Comparison of ENCODE assay signal across 10 mouse cellular contexts in genomic region chr13:74341036-74341435, GRCm38 (mm10). TPM values are rescaled to one million over a fixed set of nuclear protein-coding genes. Genes with fewer than 3 reads are reported as not detected.
DNase-seq lines count a peak whose midpoint lies in the region; ATAC-seq lines count a peak whose summit lies in the region.
"Had no signal": no experiment of that assay in that cellular context is flagged by ENCODE, and none has a peak within 500 bp of the region (broad histone marks: within the 10 kb centered on the region; RNA-seq: fewer than 3 reads in every experiment).

No protein-coding gene starts in this region.

- no peak overlapping the region for H3K9ac ChIP-seq in hindbrain, embryonic 11.5 days (ENCODE audit: low read depth, low read length)
- H3K9ac ChIP-seq: limb, embryonic 12.5 days had no signal

- no peaks in the 10 kb centered on the region for H3K9me3 ChIP-seq in hindbrain, embryonic 11.5 days (ENCODE audit: control insufficient read depth, low read length)
- H3K9me3 ChIP-seq: limb, embryonic 12.5 days had no signal

- no peaks in the 10 kb centered on the region for H3K4me1 ChIP-seq in hindbrain, embryonic 11.5 days (replicated peaks; ENCODE audit: control insufficient read depth, insufficient read depth, low read length)
- H3K4me1 ChIP-seq: limb, embryonic 12.5 days had no signal

- peak; percentile 99 for ATAC-seq in CD4-positive, CD25-positive, alpha-beta regulatory T cell, adult 4 months
- peak; percentile 45; the same call in 1 of the 2 replicates for ATAC-seq in hindbrain, embryonic 11.5 days (ENCODE audit: low FRiP score)

- H3K4me3 ChIP-seq in hindbrain, embryonic 11.5 days (ENCODE audit: low read depth, low read length), result no peak overlapping the region
- H3K4me3 ChIP-seq: limb, embryonic 12.5 days had no signal

- no peak overlapping the region for H3K27ac ChIP-seq in hindbrain, embryonic 11.5 days (ENCODE audit: low read depth, low read length)
- H3K27ac ChIP-seq: limb, embryonic 12.5 days had no signal

- no peaks in the 10 kb centered on the region for H3K27me3 ChIP-seq in hindbrain, embryonic 11.5 days (ENCODE audit: control insufficient read depth, insufficient read depth, low read length)
- H3K27me3 ChIP-seq: limb, embryonic 12.5 days had no signal

- peaks cover 4% of the 10 kb centered on the region; the same call in 1 of the 2 replicates for H3K36me3 ChIP-seq in hindbrain, embryonic 11.5 days (ENCODE audit: control insufficient read depth, insufficient read depth, low read length)

- 60% methylated on average over 3 of the region's 3 CpGs for WGBS in hindbrain, embryonic 11.5 days

- no peak overlapping the region for H3K4me2 ChIP-seq in hindbrain, embryonic 11.5 days (replicated peaks; ENCODE audit: low read depth, low read length)
- H3K4me2 ChIP-seq: limb, embryonic 12.5 days had no signal

- peak; percentile 14 for DNase-seq in gastrocnemius, postnatal 10 days
- no peak for DNase-seq in gastrocnemius, postnatal 36 days
- peak; percentile 6 for DNase-seq in adrenal gland, postnatal 25 days
- DNase-seq in hindbrain, embryonic 11.5 days (ENCODE audit: low spot score), result peak; percentile 59
- peak; percentile 19 for DNase-seq in liver
- DNase-seq in naive thymus-derived CD4-positive, alpha-beta T cell, adult 2 months (ENCODE audit: low read depth), result peak; percentile 83
- DNase-seq in ovary, adult 18-20 months (ENCODE audit: low spot score), result no peak

- intact Hi-C loops in gastrocnemius, postnatal 36 days (cut with DNase I), result loop anchor here (10.0 kb wide), 1 partner anchor 164 kb away; no protein-coding TSS in a partner anchor

RNA-seq across cellular contexts. Expression of gene Sdha, which starts 9.0 kb away (rescaled TPM):
- total RNA-seq in gastrocnemius, postnatal 10 days (2021), result 100 to 1,000 TPM; 416 to 519 TPM
- total RNA-seq in gastrocnemius, postnatal 36 days (2021), result 100 to 1,000 TPM; 627 to 644 TPM
- 100 to 1,000 TPM; 301 to 394 TPM for polyA plus RNA-seq in CD4-positive, CD25-positive, alpha-beta regulatory T cell, adult 4 months (2017; shearing (Covaris generic))
- 591 and 621 TPM in 2 replicates for total RNA-seq in adrenal gland, postnatal 25 days (2021)
- 196 and 230 TPM in 2 replicates for polyA plus RNA-seq in hindbrain, embryonic 11.5 days (2014; fragmentation: Nextera tagmentation; extraction: Ambion mirVana)

RNA-seq across cellular contexts. Expression of gene Ccdc127, which starts 9.1 kb away (rescaled TPM):
- total RNA-seq in gastrocnemius, postnatal 10 days (2021), result 10 to 100 TPM; 41.5 to 43.7 TPM
- total RNA-seq in gastrocnemius, postnatal 36 days (2021), result 10 to 100 TPM; 43.7 to 46.4 TPM
- polyA plus RNA-seq in CD4-positive, CD25-positive, alpha-beta regulatory T cell, adult 4 months (2017; shearing (Covaris generic)), result 10 to 100 TPM; 32.2 to 34.5 TPM
- total RNA-seq in adrenal gland, postnatal 25 days (2021), result 52.4 and 57.8 TPM in 2 replicates
- polyA plus RNA-seq in hindbrain, embryonic 11.5 days (2014; fragmentation: Nextera tagmentation; extraction: Ambion mirVana), result 62.1 and 62.2 TPM in 2 replicates

RNA-seq across cellular contexts. Expression of gene Lrrc14b, which starts 22.8 kb away (rescaled TPM):
- 10 to 100 TPM; 40.0 to 46.7 TPM for total RNA-seq in gastrocnemius, postnatal 10 days (2021)
- 10 to 100 TPM; 83.6 to 97.9 TPM for total RNA-seq in gastrocnemius, postnatal 36 days (2021)
- polyA plus RNA-seq in CD4-positive, CD25-positive, alpha-beta regulatory T cell, adult 4 months (2017; shearing (Covaris generic)), result not detected
- total RNA-seq in adrenal gland, postnatal 25 days (2021), result 0.24 and 0.43 TPM in 2 replicates
- not detected in 2 replicates for polyA plus RNA-seq in hindbrain, embryonic 11.5 days (2014; fragmentation: Nextera tagmentation; extraction: Ambion mirVana)
- polyA plus RNA-seq: limb, embryonic 12.5 days; stomach, embryonic 16.5 days had no signal

RNA-seq across cellular contexts. Expression of gene Pdcd6, which starts 23.7 kb away (rescaled TPM):
- 10 to 100 TPM; 25.0 to 33.6 TPM for total RNA-seq in gastrocnemius, postnatal 10 days (2021)
- total RNA-seq in gastrocnemius, postnatal 36 days (2021), result 10 to 100 TPM; 15.4 to 18.1 TPM
- polyA plus RNA-seq in CD4-positive, CD25-positive, alpha-beta regulatory T cell, adult 4 months (2017; shearing (Covaris generic)), result 100 to 1,000 TPM; 172 to 177 TPM
- 147 and 161 TPM in 2 replicates for total RNA-seq in adrenal gland, postnatal 25 days (2021)
- 126 and 132 TPM in 2 replicates for polyA plus RNA-seq in hindbrain, embryonic 11.5 days (2014; fragmentation: Nextera tagmentation; extraction: Ambion mirVana)

RNA-seq across cellular contexts. Expression of gene Ahrr, which starts 48.9 kb away (rescaled TPM):
- under 1 TPM; 0.09 to 0.16 TPM for total RNA-seq in gastrocnemius, postnatal 10 days (2021)
- not detected for total RNA-seq in gastrocnemius, postnatal 36 days (2021)
- polyA plus RNA-seq in CD4-positive, CD25-positive, alpha-beta regulatory T cell, adult 4 months (2017; shearing (Covaris generic)), result under 1 TPM; 0.15 to 0.16 TPM
- total RNA-seq in adrenal gland, postnatal 25 days (2021), result 1.1 and 1.7 TPM in 2 replicates
- 1.4 and 1.5 TPM in 2 replicates for polyA plus RNA-seq in hindbrain, embryonic 11.5 days (2014; fragmentation: Nextera tagmentation; extraction: Ambion mirVana)

Comparison
In these comparisons a context has a peak if more than half of its experiments do, and no peak if none do; other contexts are left out.
1. DNase-seq: peak in gastrocnemius, postnatal 10 days (single experiment), adrenal gland, postnatal 25 days (single experiment), hindbrain, embryonic 11.5 days (single experiment), liver (single experiment) and naive thymus-derived CD4-positive, alpha-beta T cell, adult 2 months (single experiment); none in gastrocnemius, postnatal 36 days (0 of 2) and ovary, adult 18-20 months (single experiment).
2. RNA of gene Lrrc14b, which starts 22.8 kb away (total RNA-seq): 83.6 to 97.9 TPM in gastrocnemius, postnatal 36 days and 40.0 to 46.7 TPM in gastrocnemius, postnatal 10 days; 0.24 to 0.43 TPM in adrenal gland, postnatal 25 days; every median in the first group is over 10 times any median in the second.